Mouse (Mus musculus) midbrain, embryonic 13.5 days (tissue): ENCODE measurements at regions not wholly inside any gene's neighbourhood (a gene's known extent, or its start where the extent isn't known, plus 50 kb on each side); places are given as distances from the start of the nearest gene placed in this dataset.

Experiments used
- ATAC-seq: fragments of 200-750 bp; cut with Nextera tagmentation; 2 replicates; pipeline ENCODE4 v1.8.0; 2017; ENCODE audit warnings: mild to moderate bottlenecking, moderate TSS enrichment, moderate library complexity
- H3K27ac ChIP-seq: fragments of 300-500 bp; sonication (generic); 2 replicates; pipeline ENCODE4 v1.5.1; 2015; ENCODE audit warnings: inconsistent platforms, mild to moderate bottlenecking, moderate library complexity
- H3K27me3 ChIP-seq: fragments of 300-500 bp; sonication (generic); 2 replicates; pipeline ENCODE4 v1.6.1; 2015; ENCODE audit warnings: mild to moderate bottlenecking, inconsistent platforms
- H3K36me3 ChIP-seq: fragments of 300-500 bp; sonication (generic); 2 replicates; pipeline ENCODE4 v1.6.1; 2015; ENCODE audit warnings: mild to moderate bottlenecking, inconsistent platforms
- H3K4me1 ChIP-seq: fragments of 300-500 bp; sonication (generic); replicated peaks from 2 replicates; pipeline ENCODE4 v1.6.1; 2015; ENCODE audit warnings: inconsistent platforms
- H3K4me2 ChIP-seq: fragments of 300-500 bp; sonication (generic); replicated peaks from 2 replicates; pipeline ENCODE4 v1.6.1; 2015; ENCODE audit warnings: moderate library complexity, mild to moderate bottlenecking, inconsistent platforms
- H3K4me3 ChIP-seq: fragments of 300-500 bp; sonication (generic); replicated peaks from 2 replicates; pipeline ENCODE4 v1.5.1; 2015; ENCODE audit warnings: mild to moderate bottlenecking, inconsistent platforms
- H3K9ac ChIP-seq: fragments of 300-500 bp; sonication (generic); replicated peaks from 2 replicates; pipeline ENCODE4 v1.6.1; 2015; ENCODE audit warnings: mild to moderate bottlenecking, inconsistent platforms
- H3K9me3 ChIP-seq: fragments of 300-500 bp; sonication (generic); 2 replicates; pipeline ENCODE4 v1.6.1; 2016; ENCODE audit warnings: mild to moderate bottlenecking, inconsistent platforms
- WGBS: fragments of 180-500 bp; shearing (Covaris S2); methylation state at CpG from one replicate; pipeline ENCODE4 v1.1.7; 2015; 5-methylcytosine and 5-hydroxymethylcytosine counted together

DNA sequence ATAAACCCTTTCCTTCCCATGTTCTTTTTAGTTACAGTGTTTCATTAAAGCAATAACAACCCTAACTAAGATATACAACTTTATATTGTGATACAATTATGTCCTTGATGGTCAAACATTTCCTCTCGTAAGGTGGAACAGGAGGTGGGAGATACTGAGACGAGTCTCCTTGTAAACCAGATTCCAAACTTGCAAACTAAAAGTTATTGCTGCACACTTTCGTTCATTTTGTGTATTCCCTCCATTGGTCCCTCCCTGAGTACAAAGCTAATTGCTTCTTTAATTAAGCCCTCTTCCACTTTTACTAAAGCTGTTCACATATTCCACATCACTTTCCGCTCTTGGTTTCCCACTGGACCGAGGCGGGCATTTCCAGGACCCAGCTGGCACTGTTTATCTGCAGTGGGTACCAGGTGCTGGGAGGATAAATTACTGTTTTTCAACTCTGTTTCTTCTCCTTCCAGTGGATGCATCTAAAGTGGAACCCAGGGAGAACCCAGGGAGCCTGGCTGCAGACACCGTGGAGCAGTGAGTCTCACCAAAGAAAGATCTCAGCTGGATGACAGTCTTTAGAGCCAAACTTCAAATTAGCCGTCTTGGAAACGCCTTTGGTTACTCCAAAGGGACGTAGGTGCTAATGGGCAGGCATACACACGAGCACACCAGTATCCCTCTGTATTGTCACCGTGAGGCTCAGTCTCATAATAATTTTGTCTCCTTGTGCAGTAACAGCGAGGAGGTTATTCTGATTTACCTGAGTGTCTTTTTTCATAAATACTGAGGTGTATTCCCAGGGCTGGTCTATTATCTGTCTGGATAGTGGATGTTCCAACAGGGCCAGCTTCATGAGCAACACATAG, 95.5 kb upstream of the Cpsf6 start:
- H3K36me3 ChIP-seq = no peaks in the 10 kb centered on the region
- WGBS = 80% methylated on average over 13 of the region's 13 CpGs
- peaks cover 12% of the 10 kb centered on the region; the same call in 1 of the 2 replicates for H3K4me1 ChIP-seq
- no peak overlapping the region for H3K4me3 ChIP-seq
- no peak overlapping the region for H3K27ac ChIP-seq
- H3K27me3 ChIP-seq = peaks cover 24% of the 10 kb centered on the region
- H3K9me3 ChIP-seq = no peaks in the 10 kb centered on the region
- no peak overlapping the region for H3K9ac ChIP-seq
- no peak overlapping the region for H3K4me2 ChIP-seq
- ATAC-seq = no peak

DNA sequence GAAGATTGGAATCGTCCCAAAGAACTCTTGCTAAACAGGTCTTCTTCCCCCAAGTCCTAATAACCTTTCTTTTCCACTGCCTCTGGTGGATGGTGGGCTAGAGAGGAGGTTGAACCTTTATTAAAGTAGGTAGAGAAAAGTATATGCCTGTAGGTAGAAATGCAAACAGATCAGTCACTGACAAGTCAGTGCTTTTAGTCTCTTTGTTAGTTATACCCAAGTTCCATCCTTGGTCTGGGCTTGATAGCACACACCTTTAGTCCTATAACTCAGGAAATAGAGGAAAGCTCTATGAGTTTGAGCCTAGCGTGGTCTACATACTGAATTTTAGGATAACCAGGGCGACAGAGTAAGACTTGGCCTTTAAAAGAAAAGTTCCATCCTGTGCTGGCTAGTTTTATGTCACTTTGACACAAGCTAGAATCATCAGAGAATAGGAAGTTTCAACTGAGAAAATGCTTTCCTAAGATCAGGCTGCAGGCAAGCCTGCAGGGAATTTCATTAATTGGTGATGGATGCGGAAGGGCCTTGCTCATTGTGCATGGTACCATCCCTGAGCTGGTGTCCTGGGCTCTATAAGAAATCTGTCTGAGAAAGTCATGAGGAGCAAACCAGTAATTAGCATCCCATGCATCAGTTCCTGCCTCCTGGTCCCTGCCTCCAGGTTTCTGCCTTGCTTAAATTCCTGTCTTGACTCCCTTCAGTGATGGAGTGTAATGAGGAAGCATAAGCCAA, 94.7 kb upstream of the Cpsf6 start:
- H3K9me3 ChIP-seq = no peaks in the 10 kb centered on the region
- H3K4me1 ChIP-seq = peaks cover 12% of the 10 kb centered on the region; the same call in 1 of the 2 replicates
- no peak overlapping the region for H3K4me2 ChIP-seq
- H3K27me3 ChIP-seq = peaks cover 16% of the 10 kb centered on the region
- no peak overlapping the region for H3K9ac ChIP-seq
- no peak overlapping the region for H3K4me3 ChIP-seq
- 89% methylated on average over 4 of the region's 4 CpGs for WGBS
- no peaks in the 10 kb centered on the region for H3K36me3 ChIP-seq
- no peak for ATAC-seq
- no peak overlapping the region for H3K27ac ChIP-seq

DNA sequence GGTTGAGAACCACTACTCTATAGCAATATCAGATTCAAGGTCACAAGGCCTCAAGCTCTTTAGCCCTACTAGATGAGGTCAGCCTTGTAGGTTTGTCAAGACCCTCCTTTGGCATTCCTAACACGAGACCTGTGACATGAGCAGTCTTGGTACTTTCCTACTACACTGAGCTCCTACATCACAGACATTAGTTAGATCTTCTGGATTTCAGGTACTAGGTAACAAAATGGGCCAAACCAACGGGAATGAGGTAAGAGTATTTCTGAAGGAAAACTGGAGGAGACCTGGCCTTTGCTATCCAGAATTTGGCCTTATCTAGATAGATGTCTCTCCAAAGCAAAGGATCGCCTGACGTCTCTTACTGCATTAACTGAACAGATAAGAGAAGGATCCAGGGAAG, 93.7 kb upstream of the Cpsf6 start:
- no peak for ATAC-seq
- WGBS = 91% methylated on average over 4 of the region's 4 CpGs
- H3K36me3 ChIP-seq = no peaks in the 10 kb centered on the region
- no peak overlapping the region for H3K4me2 ChIP-seq
- H3K27ac ChIP-seq = no peak overlapping the region
- peaks cover 10% of the 10 kb centered on the region; the same call in 1 of the 2 replicates for H3K4me1 ChIP-seq
- no peaks in the 10 kb centered on the region for H3K9me3 ChIP-seq
- H3K4me3 ChIP-seq = no peak overlapping the region
- H3K9ac ChIP-seq = no peak overlapping the region
- H3K27me3 ChIP-seq = peaks cover 8% of the 10 kb centered on the region; the same call in 1 of the 2 replicates

DNA sequence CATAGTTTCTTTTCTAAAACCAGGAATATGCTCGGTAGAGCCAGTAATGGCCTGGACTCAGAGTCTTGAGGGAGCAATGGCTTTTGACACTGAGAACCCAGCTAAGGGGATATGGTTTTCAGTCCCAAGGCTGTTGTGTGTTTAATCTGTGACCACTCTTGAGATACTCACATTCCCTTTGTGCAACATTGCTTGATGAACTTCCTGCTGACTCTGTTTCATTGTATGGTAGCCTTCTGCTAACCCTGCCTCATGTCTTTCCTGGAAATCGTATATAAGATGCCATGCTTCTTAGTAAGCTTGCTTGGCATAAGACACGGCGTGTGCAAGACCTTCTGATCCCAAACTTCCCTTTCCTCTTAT, 92.7 kb upstream of the Cpsf6 start:
- 89% methylated on average over 4 of the region's 4 CpGs for WGBS
- ATAC-seq = no peak

DNA sequence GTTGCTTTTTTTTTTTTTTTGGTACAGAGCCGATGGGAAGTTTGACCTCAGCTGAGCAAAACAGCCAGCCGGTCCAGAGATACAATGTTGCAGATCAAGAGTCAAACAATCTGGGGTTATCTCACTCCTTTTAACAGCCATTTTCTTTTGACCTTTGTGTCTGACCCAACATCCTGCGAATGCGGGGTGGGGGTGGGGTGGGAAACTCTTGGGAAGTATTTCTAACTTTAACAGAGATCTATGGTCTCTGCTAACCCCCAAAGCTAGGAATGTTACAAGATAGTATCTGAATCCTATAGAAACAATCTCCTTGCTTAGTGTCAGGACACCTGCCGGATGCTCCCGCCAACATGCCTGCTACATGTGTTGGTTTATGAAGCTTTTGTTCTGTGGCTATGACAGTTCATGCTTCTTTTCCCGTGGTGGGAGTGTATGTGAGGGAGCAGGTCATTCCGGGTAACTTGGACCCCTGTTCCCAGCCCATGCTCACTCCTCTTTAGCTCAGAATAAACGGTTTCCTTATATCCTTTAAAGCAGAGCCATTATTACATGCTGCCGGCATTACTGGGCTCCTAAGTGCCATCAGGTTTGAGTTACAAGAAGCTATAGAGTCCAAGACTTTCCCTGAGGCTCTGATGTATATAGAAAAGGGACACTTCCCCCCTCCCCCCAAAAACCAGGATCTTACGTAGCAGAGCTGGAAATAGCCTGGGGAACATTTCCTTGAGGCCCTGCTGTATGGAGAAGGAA, 92.2 kb upstream of the Cpsf6 start:
- Histone ChIP-seq H3K4me3 (no peak overlapping the region), H3K4me2 (no peak overlapping the region), H3K27ac (no peak overlapping the region), H3K27me3 (peaks cover 8% of the 10 kb centered on the region; the same call in 1 of the 2 replicates), H3K9ac (no peak overlapping the region), H3K9me3 (no peaks in the 10 kb centered on the region), H3K4me1 (no peaks in the 10 kb centered on the region), H3K36me3 (no peaks in the 10 kb centered on the region)
- ATAC-seq = no peak
- WGBS = 80% methylated on average over 11 of the region's 11 CpGs

More for the DNA sequence above, 92.7 kb upstream of the Cpsf6 start:
- no peak overlapping the region for H3K4me3 ChIP-seq
- no peak overlapping the region for H3K27ac ChIP-seq
- no peak overlapping the region for H3K9ac ChIP-seq
- H3K4me2 ChIP-seq = no peak overlapping the region
- peaks cover under 1% of the 10 kb centered on the region; the same call in 1 of the 2 replicates for H3K4me1 ChIP-seq
- H3K36me3 ChIP-seq = no peaks in the 10 kb centered on the region
- no peaks in the 10 kb centered on the region for H3K9me3 ChIP-seq
- H3K27me3 ChIP-seq = peaks cover 8% of the 10 kb centered on the region; the same call in 1 of the 2 replicates

DNA sequence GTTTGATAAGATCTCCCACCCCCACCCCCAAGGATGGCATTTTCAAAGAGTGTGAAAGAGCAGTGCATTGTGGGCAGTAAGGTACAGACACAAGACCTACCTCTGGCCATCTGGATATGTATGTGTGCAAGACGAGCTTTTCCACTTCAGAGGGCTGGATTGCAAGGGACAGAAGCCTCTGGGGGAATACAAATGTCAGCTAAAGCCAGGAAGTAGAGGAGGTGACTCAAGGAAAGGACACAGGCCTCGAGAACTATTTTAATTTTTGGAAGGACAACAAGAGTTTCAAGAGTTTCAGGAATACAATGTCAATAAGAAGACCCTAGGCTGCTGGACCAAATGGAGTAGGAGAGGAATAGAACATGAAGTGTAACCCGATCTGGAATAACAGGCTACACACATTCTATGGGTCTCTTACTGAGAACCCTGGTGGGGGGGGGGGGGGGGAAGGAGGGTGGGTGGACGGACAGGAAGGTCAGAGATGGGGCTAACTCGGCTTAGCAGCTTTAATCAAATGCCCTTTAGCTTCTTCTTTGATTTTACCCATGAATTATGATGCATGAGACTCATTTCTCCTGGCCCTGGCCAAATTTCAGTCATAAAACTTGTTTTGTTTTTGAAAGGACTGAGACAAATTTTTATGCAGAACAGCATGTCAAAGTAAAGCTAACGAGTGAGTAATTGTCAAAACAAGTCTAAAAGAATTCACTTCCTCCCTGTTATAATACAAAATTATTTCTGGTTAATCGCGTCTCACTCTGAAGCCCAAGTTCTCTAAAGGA, 91.4 kb upstream of the Cpsf6 start:
- Histone ChIP-seq H3K4me2 (no peak overlapping the region), H3K9ac (no peak overlapping the region), H3K4me3 (no peak overlapping the region), H3K27ac (no peak overlapping the region), H3K9me3 (no peaks in the 10 kb centered on the region), H3K4me1 (no peaks in the 10 kb centered on the region), H3K36me3 (no peaks in the 10 kb centered on the region), H3K27me3 (peaks cover 8% of the 10 kb centered on the region; the same call in 1 of the 2 replicates)
- WGBS = 58% methylated on average over 8 of the region's 8 CpGs
- ATAC-seq = no peak

DNA sequence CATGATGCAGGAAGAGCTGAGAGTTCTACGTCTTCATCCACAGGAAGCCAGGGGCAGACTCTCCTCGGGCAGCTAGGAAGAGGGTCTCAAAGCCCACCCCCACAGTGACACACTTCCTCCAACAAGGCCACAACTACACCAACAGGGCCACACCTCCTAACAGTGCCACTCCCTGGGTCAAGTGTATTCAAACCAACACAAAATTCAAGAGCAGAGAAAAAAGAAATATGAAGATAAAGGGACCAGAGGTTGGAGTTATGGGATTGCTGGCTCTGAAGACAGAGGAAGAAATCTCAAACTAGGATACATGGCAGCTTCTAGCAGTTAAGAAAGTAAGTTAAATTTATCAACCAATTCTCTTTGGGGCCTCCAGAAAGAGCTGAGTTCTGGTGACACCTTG, 90.7 kb upstream of the Cpsf6 start:
- no peak for ATAC-seq
- WGBS = 88% methylated on average over 2 of the region's 2 CpGs
- Histone ChIP-seq H3K27me3 (peaks cover 7% of the 10 kb centered on the region; the same call in 1 of the 2 replicates), H3K4me2 (no peak overlapping the region), H3K4me1 (no peaks in the 10 kb centered on the region), H3K9me3 (no peaks in the 10 kb centered on the region), H3K9ac (no peak overlapping the region), H3K27ac (no peak overlapping the region), H3K36me3 (no peaks in the 10 kb centered on the region), H3K4me3 (no peak overlapping the region)

DNA sequence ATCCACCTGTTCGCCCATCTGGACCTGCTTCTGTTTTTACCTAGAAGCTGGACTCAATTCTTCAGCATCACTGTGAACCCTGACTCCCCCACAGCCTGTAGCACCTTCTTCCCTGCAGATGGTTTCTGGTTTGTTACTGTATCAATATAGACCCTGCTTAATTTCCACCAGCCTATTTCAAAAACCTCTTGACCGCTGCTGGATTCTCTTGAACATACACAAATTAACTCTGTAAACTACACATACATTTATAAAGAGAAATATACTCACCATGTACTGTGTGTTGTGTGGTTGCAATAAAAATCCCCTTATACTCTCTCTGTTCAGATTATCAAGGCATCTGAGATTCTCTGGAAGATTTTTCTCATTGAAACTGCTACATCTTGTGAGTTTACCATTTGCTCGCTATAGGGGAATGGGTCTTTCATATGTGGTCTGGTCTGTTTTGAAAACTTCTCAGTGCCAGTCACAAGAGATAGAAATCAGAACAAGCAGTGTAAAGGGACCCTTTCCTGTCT, 89.8 kb upstream of the Cpsf6 start:
- H3K9me3 ChIP-seq = no peaks in the 10 kb centered on the region
- H3K9ac ChIP-seq = no peak overlapping the region
- ATAC-seq = no peak
- H3K4me1 ChIP-seq = no peaks in the 10 kb centered on the region
- H3K27me3 ChIP-seq = no peaks in the 10 kb centered on the region; the same call in 1 of the 2 replicates
- H3K27ac ChIP-seq = no peak overlapping the region
- WGBS = 95% methylated on average over 3 of the region's 3 CpGs
- no peak overlapping the region for H3K4me2 ChIP-seq
- H3K4me3 ChIP-seq = no peak overlapping the region
- no peaks in the 10 kb centered on the region for H3K36me3 ChIP-seq

DNA sequence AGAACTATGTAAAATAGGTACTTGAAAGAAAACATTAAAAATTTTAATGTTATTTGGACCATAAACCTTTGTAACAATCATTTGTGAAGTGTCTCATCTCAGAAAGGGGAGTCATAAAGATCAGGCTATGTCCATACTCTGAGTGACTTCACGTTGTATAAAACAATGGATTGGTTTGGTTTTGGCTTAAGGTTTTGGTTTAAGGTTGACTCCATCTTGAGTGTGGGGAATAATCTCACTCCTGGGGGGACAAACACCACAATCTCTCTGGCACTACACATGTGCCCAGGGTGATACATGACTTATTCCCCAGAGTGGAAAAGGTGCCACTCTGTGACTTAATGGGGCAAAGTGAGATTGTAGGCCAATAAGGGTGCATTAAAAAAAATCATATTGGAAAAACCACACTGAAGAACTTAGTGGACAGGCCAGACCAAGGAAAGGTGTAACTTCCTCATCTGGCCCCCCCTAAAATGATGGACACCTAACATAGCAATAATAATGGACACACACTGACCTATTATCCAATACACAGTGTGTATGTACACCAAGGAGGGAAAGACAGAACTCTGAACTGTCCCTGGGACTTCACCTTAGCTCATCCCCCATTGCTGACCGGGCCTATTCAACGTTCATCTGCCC, 89.2 kb upstream of the Cpsf6 start:
- ATAC-seq = no peak
- Histone ChIP-seq H3K36me3 (no peaks in the 10 kb centered on the region), H3K27me3 (no peaks in the 10 kb centered on the region), H3K9ac (no peak overlapping the region), H3K4me3 (no peak overlapping the region), H3K27ac (no peak overlapping the region), H3K4me2 (no peak overlapping the region), H3K9me3 (no peaks in the 10 kb centered on the region), H3K4me1 (no peaks in the 10 kb centered on the region)
- WGBS = 94% methylated on average over 3 of the region's 3 CpGs

DNA sequence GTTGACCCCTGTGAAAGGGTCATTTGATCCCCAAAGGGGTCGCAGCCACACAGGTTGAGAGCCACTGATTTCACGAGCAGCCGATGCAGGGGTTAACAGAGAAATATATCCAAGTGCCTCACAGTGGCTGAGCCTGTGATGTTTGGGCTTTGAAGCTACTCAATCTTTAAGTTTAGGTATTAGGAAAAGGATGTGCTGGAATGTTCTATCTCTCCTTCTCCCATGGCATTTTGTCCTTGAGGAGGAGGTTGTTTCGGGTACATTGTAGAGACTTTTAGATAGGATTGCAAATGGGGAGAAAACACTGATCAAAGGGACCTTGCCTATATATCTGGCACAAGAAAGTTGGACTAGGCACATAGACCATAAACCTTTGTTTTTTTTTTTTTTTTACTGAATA, 88.6 kb upstream of the Cpsf6 start:
- H3K4me3 ChIP-seq = no peak overlapping the region
- 83% methylated on average over 4 of the region's 4 CpGs for WGBS
- ATAC-seq = no peak
- no peak overlapping the region for H3K9ac ChIP-seq
- no peaks in the 10 kb centered on the region for H3K4me1 ChIP-seq
- no peak overlapping the region for H3K27ac ChIP-seq
- H3K27me3 ChIP-seq = no peaks in the 10 kb centered on the region
- no peaks in the 10 kb centered on the region for H3K9me3 ChIP-seq
- H3K36me3 ChIP-seq = no peaks in the 10 kb centered on the region
- no peak overlapping the region for H3K4me2 ChIP-seq

DNA sequence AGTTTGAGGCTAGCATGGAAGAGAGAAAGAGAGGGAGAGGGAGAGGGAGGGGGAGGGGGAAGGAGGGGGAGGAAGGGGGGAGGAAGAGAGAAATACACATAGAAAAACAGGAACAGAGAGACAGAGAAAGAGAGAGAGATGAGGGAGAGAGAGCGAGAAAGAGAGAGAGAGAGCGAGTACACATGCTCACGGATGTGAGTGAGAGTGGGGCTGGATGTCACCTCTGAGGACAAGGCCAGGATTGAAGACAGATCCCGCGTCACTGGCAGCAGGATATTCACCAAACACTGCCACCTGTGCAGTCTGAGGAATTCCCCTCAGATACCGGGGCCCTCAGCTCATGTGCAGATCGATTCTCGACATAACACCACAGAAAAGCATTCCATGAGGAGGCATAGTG, 87.3 kb upstream of the Cpsf6 start:
- Histone ChIP-seq H3K4me1 (no peaks in the 10 kb centered on the region), H3K27me3 (no peaks in the 10 kb centered on the region), H3K9ac (no peak overlapping the region), H3K9me3 (no peaks in the 10 kb centered on the region), H3K36me3 (no peaks in the 10 kb centered on the region), H3K4me3 (no peak overlapping the region), H3K4me2 (no peak overlapping the region), H3K27ac (no peak overlapping the region)
- ATAC-seq = no peak
- 90% methylated on average over 8 of the region's 8 CpGs for WGBS
